Mouse (Mus musculus): ENCODE measurements around the gene Galnt18.

The Galnt18 gene

DNA sequence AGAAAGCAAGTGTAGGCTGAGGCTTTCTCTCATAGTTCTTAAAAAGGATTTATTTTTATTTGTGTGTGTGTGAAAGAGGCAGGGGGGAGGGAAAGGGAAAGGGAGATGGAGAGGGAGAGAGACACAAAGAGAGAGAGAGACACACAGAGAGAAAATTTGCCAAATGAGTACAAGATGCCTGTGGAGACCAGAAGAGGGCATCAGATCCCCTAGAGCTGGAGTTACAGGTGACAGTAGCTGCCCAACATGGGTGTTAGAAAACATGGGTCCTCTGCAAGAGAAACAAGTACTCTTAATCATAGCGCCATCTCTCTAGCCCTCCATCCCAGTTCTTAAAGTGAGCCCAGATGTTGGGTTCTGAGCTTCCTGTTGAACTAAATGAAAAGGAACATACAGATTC, 228.8 kb downstream of the Galnt18 start:
- no peak for DNase-seq

DNA sequence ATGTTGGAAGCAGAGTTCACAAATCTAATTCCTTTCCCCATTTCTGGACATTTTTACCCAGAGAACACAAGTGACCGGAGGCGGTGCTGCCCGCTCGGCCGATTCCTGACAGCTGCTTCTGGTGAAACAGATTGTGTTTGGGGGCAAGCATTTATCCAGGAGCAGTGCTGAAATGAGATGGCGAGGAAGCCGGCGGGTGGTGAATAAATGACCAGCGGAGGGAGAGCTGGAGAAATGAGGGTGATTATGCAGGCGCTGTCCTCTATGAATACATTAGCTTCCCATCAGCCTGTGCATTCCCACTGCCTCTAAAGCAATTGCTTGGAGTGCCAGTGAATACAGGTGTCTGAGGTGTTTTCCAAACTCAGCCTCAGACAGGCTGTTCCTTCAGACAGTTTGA, 232.7 kb downstream of the Galnt18 start:
- DNase-seq, result no peak

DNA sequence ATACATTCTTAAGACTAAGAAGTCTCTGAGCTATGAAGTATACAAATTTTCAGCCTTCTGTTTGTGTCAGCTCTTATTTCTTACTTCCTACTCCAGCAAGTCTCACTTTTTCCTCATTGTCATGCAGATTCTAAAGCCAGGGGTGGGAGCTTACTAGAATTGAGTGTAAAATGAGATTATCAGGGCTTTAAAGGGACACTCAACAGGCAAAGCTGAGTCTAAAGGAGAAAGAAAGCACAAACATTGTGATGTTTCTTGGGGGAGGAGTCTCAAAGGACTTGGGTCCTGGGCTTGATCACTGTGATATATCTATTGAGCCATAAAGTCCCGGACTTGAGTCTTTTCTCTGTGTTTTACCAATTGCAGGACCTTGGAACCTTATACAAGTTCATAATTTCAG, 234.2 kb downstream of the Galnt18 start:
- no peak for DNase-seq

DNA sequence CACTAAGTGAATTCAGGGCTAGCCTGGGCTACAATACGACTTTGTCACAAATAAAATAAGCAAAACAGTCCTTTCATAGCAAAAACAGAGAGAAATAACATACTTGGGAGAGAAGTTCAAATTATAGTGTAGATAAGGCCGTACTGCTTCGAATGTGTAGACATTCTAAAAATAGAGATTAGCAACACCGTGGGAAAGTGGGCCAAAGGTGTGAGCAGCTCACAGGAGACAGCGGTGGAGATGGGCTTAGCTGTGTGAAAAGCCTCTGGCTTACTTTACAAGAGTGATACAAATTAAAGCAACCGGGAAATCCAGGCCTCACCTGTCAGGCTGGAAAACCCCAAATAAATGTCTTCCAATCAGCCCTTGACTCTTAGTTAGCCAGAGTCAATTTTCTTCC, 241.8 kb downstream of the Galnt18 start:
- no peak for DNase-seq

DNA sequence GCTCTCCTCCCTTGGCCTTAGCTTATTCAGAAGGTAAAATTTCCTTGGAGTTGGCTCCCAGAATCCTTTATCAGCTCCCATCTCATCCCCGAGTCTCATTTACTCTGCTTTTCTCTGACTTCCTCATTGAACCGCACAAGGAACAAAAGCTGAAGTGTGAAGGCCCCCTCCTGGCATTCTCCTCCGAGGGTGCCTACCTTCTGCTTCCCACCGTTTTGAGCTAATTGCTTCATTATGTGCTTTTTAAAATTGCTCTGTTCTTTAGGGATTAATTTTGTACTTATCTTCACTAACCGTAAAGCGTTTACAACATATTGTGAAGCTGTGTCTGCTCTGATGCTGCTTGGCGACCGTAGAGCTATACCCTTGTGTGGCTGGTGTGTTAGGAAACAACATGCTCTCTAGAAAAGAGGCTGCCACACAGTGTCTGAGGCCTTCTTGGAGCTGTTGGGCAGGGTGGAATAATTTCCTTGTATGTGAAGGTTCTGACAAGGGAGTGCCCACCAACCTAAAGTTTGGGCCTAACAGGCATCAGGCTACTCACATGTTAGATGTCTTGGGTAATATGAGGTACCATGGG, 244.9 kb downstream of the Galnt18 start:
- no peak for DNase-seq

DNA sequence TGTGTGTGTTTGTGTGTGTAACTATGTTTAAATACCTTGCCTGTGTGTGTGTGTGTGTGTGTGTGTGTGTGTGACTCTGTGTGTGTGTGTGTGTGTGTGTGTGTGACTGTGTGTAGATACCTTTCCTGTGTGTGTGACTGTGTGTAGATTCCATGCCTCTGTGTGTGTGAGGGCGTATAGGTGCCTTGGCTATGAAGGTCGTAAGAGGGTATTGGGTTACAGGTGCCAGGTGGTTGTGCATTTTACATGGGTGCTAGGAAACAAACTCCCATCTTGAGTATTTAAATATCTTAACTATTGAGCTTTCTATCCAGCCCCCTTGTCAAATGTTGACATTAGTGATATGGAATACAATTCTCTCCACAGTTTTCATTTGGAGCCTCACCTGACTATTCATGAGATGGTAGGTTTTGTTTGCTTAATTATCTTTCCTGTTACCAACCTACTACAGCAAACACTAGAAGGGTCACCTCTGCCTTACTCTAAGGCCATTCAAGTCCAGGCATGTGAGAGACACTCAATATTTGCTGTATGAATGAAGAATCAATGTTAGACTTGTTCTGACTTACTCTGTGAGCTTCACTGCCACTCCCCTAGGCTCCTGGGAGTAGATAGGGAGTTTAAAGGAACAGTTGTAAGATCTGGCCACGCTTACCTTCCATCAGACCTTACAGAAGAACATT, 250.7 kb downstream of the Galnt18 start:
- no peak for DNase-seq

DNA sequence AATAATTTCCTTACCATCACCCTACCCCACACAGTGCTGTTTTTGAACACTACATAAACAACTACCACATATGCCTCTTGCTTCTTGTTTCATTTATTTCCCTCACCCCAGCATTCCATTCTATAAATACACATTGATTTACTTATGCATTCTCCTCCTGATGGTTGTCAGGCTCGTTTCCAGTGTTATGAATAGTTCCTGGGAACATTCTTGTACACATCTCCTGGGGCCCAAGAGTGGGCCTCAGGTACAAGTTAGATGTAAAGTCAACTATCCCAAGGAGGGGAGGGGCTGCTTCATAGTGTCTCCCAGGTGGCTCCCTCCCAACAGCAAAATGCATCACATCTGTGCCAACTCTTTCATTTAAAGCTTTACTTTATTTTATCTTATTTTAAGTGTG, 251.3 kb downstream of the Galnt18 start:
- no peak for DNase-seq

DNA sequence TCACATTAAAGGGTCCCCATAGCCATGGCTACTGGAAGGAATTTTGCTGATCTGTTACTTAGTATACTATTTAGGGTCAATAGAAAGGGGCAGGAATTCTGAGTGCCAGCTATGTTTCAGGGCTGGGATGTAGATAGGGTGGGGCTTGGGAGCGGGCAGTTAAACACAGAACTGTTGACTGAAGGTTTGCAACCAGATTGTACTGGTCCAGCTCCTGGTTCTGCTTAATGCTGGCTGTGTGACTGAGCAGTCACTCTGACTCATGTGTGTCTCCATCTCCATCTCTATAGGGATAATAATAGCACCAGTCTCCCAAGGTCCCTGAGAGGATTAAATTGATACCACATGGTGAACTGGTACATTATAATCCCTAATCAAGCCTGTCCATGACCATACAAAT, 258.9 kb downstream of the Galnt18 start:
- no peak for DNase-seq

DNA sequence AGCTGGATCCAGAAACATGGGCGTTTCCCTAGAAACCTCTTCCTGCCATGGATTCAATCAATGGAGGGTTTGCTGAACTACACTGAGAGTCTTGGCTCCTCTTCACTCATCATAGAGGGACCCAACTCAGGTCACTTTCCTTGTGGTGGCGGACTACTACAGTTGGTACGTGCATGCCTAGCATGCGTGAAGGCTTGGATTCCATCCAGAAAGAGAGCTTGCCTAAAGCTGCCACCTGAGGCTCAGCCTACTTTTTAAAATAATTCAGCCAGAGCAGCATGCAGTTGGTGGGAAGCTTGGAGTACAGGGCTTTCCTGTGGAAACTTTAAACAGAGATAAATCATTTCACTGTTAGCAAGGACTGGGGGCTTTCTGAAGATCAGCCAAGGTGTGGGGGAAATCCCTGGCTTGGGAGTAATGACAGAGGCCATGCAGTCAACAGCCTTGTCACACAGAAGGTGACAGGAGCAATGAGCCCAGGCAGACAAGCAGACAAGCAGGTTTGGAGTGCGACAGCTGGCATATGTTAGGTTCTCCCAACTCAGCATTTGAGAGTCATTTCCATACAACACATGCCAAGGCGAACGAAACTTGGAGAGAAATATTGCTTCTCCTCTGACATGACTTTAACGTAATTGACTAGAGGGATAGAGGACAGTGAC, 261.1 kb downstream of the Galnt18 start:
- DNase-seq, result no peak

DNA sequence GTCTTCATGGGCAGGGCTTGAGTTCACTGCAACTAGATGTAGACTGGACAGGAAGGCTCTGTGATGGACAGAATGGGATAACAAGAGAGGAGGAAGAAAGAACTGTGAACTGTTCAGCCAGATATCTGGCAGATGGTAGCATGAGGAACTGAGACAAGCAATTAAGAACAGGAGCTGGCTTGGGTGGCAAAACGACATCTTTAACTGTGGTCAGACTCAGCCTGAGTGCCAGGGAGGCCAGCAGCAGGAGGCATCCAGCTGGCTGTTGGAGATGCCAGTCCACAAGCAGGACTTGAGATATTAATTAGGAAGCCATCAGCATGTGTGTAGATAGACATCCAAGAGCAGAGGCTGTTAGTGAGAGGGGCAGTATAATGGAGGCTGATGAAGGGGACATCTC, 262.9 kb downstream of the Galnt18 start:
- DNase-seq, result no peak

DNA sequence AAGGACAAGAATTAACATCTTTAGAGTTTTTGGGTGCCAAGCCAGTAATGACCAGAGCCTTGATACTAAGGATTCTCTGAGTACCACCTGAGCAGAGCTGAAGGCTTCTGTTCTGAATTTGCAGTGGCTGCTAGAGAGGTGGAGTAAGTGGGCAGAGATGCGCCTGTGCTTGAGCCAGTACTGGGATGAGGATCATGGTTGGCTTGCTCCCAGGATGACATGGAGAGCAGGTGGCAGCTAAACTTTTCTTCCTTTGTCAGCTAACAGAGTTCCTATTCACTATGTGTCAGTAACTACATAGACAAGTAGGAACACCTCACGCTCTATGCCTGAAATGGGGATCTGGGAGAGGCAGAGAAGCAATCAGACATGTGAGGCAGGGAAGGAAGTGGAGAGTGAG, 264.3 kb downstream of the Galnt18 start:
- no peak for DNase-seq

DNA sequence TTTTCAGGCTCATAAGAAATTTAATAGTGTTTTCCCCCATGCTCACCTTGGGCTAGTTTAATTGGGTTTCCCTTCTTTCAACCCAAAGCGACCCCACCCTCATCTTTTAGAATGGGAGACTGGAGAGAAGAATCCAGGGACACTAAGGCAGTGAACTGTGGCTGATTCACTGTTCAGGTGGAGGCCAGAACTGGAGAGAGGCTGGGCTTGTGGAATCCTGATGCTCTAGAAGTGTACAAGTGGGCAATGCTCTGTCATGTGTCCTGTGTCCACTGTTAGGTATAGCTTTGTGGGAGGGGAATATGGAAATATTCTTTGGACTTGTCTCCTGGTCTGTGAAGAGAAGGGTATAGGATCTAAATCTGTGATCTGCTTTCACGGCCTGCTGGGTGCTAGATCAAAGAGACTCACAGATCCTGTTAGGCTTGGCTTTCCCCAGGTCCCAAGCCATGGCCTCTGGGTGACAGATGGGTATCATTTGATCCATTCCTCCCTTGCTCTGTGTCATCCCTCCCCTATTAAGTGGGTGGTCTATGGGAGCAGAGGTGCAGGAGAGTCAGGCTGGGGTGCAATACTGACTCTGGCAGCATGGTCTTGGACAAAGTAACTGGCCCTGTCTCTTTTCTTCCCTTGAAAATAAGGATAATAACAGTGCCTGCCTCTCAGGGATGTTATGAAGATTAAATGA, 270.5 kb downstream of the Galnt18 start:
- no peak for DNase-seq

DNA sequence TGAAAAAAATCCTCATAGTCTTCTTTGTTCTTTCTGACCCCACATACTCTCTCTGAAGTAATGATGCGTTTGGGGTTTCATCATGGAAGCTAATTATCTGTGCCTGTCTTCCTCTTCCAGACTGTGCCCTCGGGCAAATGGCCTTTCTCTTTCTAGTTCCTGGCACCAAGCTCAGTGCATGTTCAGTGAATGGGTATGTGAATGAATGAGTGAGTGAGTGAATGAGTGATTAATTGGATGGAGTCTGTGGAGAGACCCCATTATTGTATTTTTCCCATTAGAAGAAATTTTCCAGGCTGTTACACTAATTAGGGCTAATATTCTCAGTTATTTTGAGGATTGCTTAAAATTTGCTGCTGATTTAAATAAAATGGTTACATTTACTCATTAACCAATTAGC, 279.2 kb downstream of the Galnt18 start:
- no peak for DNase-seq

DNA sequence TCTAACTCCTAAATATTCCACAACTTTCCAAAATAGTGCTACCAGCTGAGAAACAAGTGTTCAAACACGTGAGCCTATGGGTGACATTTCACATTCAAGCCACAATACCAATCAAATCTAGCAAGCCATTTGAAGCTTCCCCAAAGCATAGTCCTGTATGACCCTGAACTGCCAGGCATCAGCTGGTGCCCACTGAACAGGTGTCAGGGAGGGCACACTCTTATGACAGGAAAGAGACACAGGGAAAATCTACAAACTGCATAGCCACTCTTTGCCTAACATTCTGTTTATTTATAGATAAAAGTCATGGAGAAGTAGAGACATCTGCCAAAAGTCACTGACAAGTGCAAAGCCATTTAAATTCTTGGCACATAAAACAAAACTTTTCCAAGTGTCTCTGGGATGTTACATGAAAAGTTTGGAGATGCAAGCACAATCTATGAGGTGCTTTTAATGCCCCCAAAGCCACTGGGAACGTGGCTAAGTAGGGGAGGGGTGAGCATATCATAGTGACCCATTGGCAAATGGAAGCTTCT, 280.5 kb downstream of the Galnt18 start:
- no peak for DNase-seq

DNA sequence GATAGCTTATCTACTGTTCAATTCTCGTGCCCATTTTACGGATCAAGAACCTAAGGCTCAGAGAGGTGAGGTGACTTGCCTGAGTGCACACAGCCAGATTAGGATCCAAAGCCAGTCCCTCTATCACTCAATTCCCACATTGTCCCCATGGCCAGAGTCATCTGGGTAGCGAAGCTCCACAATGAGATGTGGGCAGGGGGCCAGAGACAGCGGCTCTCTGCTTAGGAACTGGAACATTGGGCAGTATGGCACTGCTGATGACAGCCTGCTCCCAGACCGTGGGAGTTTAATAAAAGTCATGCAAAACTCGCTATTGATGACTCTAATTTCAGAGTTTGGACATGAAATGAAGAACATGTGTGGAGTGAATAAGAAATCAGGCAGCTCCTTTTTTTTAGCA, 282.6 kb downstream of the Galnt18 start:
- DNase-seq, result no peak

DNA sequence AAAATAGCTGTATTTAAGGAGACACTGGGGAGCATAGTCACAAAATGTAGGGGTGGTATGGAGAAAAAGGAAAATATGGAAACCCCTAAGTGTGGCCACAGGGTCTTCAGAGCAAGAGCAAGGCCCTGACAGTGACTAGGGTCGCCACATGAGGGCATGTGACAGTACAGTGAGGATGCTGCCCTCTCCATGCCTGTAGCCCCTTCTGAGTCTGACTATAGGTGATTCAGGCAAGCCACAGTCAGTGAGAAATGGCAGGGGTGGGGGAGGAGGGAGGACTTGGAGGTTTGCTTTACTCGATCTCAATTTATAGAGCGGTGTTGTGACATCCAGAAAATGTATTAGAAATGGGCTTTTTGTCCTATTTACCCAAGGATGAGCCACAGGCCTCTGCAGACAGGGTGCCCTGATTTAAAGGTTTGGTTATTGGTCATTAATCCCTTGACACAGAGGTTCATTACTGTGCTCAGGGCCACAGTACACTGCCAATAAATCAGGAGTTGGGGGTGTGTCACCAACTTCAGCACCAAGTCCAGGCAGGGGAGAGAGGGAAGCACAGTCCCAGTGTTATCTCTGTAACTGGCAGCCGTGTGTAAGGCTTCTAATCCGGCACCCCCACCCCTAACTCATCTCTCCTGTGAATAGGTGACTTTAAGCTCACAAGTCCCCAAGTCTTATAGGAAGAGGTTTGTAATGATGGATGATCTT, 287.4 kb downstream of the Galnt18 start:
- DNase-seq, result no peak

DNA sequence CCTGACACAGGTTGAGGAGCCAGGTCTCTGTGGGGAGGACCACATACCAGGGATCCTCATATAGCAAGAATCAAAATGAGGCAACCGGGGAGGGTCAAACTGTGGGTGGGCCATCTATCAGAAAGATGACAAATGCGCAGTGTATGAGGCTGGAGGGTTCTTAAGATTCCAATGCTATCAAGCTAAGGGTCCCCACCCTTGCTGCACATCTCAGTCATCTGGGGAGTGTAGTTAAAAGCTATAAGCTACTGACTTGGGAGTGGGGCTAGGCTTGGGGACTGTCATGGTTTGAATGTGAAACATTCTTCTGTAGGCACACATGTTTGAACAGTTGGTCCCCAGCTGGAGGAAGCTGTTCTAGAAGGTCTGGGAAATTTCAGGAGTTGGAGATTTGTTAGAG, 288.2 kb downstream of the Galnt18 start:
- DNase-seq, result no peak

DNA sequence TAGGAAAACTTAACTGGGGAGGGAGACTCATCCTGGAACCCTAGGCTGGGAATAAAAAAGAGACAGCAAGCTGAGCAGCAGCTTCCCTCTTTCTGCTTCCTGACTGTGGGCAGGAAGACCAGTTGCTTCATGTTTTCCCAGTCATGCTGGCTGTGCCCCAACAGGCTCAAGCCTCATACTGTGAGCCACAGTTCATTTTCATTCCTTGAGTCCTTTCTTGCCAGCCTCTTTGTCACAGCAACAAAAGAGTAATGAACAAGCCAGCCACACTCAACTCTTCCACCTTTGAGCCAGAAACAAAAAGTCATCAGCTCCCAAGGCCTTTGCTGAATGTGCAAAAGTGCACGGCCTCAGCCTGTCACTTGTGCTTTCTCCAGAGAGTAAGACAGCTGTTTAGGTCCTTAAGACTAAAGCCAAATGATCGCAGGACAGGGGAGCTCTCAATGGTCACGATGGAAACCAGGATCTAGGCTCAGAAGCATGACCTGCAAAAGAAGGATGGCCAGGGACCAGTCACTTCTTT, 292.9 kb downstream of the Galnt18 start:
- DNase-seq, result no peak

DNA sequence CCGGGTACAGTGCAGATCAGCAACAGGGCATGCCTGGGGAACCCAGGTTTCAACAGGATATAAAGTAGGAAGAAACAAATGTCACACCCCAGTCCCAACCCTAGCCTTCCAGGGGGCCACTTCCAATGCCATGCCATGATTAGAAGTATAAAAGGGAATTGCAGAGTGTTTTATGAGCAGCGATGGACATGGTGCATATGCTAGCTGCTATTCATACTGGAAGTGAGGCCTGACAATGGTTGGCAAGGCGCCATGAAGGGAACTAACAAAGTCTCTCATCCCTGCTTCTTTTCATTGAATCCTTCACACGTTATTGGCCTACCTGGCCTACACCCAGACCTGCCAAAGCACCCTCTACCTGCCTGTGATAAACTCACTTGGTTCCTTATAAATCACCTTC, 295.9 kb downstream of the Galnt18 start:
- DNase-seq, result no peak

DNA sequence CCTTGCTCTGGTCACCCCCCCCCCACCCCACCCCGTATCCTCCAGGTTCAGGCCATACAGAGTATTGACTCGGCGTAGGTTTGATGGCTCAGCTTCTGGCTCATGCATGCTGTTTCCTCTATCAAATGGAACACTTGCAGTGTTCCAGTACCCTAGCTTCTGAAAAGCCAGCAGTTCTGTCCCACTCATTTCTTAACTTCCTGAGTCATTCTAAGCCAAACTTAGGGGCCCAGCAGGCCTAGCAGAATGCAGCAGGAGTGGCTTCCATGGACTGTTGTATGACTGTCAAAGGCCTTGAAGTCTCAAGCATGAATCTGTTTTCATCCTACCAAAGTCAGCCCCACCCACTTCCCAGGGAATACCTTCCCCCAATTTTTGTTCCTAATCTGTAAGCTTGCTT, 296.5 kb downstream of the Galnt18 start:
- no peak for DNase-seq

DNA sequence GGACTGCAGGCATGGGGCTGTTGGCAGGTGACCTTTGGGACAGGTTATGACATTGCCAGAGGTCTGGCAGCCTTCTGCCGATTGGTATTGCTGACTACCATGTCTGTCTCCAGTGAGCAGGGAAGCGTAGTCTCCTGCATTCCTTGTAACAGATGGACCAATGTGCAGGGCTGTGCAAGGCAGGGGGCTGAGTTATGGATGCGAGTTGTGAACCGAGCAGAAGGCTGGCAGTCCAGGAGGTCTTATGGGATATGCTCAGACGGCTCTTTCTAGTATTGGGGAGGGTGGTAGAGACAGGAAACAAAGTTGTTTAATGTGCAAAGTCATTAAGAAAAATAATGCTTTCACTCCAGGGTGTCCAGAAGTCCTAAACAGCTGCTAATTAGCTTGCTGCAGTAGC, 312.1 kb downstream of the Galnt18 start:
- no peak for DNase-seq

DNA sequence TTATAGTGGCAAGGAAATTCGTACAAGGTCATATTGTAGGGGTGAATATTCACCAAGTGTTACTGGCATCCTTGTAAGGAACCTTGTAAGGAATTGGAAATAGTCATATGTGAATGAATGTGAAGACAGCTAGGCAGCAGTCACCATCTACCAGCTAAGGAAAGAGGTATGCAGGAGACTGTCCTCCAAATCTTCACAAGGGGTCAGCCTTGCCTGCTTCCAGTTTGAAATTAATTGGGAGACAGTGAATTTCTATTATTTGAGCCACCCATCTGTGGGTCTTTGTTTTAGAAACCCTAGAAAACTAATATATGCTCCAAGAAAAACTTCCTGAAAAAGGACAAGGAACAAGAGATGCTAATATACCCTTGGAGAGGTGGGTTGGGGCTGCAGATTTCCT, 313.1 kb downstream of the Galnt18 start:
- no peak for DNase-seq

DNA sequence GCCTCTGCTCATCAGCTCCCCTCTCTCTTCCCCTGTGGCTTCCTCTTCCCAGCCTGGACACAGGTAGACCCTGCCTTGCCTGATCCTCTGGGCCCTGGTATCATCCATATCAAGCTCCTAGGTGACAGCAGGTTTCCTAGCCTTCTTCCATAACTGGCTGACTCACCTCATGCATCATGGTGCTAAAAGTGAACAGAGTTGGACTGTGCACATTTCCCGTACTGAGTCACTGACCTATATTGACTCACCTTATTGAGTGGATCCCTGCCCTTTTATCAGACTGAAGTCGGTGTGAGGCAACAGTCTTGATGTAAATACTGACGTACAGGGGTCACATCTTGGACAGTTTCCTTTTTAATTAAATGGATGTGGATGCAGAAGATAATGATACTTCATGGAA, 313.7 kb downstream of the Galnt18 start:
- no peak for DNase-seq
